Mouse (Mus musculus): ENCODE measurements around the gene Jmjd6.
"Not testable (repeated sequence)": the region's sequence is repeated elsewhere in the genome, so short reads cannot be mapped to it uniquely, and the experiment has no call there.

GRCm38 (mm10) chr11:116848877-116849178 is 5.6 kb upstream of the Jmjd6 start:
- not testable (repeated sequence) for TF ChIP-seq CTCF (IDR thresholded peaks at IDR 0.05; ENCODE audit: borderline replicate concordance, extremely low read depth, insufficient read depth, insufficient read length); POLR2A (IDR thresholded peaks at IDR 0.05; ENCODE audit: borderline replicate concordance, extremely low read depth, insufficient read depth, insufficient read length, poor library complexity, severe bottlenecking)
